In the genomic region with DNA sequence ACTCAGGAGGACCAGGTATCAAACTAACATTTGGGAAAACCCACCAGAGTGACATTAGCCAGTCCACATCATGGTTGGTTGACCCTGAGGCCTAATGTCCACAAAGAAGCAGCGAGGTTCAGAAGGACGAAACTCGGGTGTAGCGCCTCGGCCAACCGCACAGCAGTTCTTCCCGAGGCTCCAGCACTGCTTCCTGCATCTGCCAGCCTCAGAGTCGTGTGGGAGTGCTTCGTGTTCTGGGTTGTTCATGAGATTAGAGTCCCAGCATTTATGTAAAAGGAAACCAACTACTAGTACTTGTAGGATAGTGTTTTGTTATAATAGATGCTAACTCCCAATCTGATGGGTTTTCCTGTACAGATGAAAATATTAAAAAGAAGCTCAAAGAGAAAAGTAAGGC, we compare ENCODE assay signal across 21 mouse cellular contexts. TPM values are rescaled to one million over a fixed set of nuclear protein-coding genes. Genes with fewer than 3 reads are reported as not detected.
DNase-seq lines count a peak whose midpoint lies in the region; ATAC-seq lines count a peak whose summit lies in the region.
"Had no signal": no experiment of that assay in that cellular context is flagged by ENCODE, and none has a peak within 500 bp of the region (broad histone marks: within the 10 kb centered on the region; RNA-seq: fewer than 3 reads in every experiment).

No protein-coding gene starts in this region.

- ATAC-seq in frontal cortex, adult (ENCODE audit: low TSS enrichment): peak; percentile 93
- ATAC-seq: CD4-positive, CD25-positive, alpha-beta regulatory T cell, adult 4 months; forebrain, embryonic 16.5 days; hindbrain, embryonic 16.5 days had no signal

- no peak for DNase-seq in frontal cortex, postnatal 10 days (ENCODE audit: low spot score in 2 of 2)
- peak; percentile 37 to 70 for DNase-seq in left cerebral cortex, adult 18-20 months (ENCODE audit: low spot score in 2 of 2)
- DNase-seq in left cerebral cortex, postnatal 10 days (ENCODE audit: extremely low spot score in 1 of 2, low spot score in 2 of 2): no peak
- peak; percentile 69 for DNase-seq in right cerebral cortex, adult 18-20 months
- no peak for DNase-seq in right cerebral cortex, postnatal 25 days
- no peak for DNase-seq in spleen, adult 18-20 months
- DNase-seq: adrenal gland, adult 8-10 months; B cell, adult 2 months; cerebellum, adult 11-12 months; cerebellum, adult 9-10 months; cerebellum, postnatal 25 days; gastrocnemius, postnatal 10 days; heart, adult 18-20 months; heart, postnatal 10 days; heart, postnatal 4 days had no signal

- intact Hi-C loops in left cerebral cortex, postnatal 10 days (cut with DNase I): no loop called here

RNA-seq across cellular contexts. Expression of a gene that starts 33.1 kb away (rescaled TPM):
- total RNA-seq in left cerebral cortex, adult 18-20 months (2021): 1 to 10 TPM; 1.4 to 2.6 TPM
- total RNA-seq in left cerebral cortex, postnatal 10 days (2021): 1 to 10 TPM; 2.9 TPM

RNA-seq across cellular contexts. Expression of a gene that starts 43.3 kb away (rescaled TPM):
- total RNA-seq in left cerebral cortex, adult 18-20 months (2021): 10 to 100 TPM; 45.3 to 48.1 TPM
- total RNA-seq in left cerebral cortex, postnatal 10 days (2021): 10 to 100 TPM; 48.0 to 49.7 TPM

RNA-seq across cellular contexts. Expression of a gene that starts 45.1 kb away (rescaled TPM):
- total RNA-seq in left cerebral cortex, adult 18-20 months (2021): not detected
- not detected for total RNA-seq in left cerebral cortex, postnatal 10 days (2021)
- total RNA-seq: adrenal gland, adult 8-10 months; adrenal gland, postnatal 4 days; gastrocnemius, postnatal 10 days; gastrocnemius, postnatal 4 days; heart, adult 18-20 months; heart, postnatal 10 days; heart, postnatal 4 days had no signal

Comparison
In these comparisons a context has a peak if more than half of its experiments do, and no peak if none do; other contexts are left out.
1. DNase-seq: peak in left cerebral cortex, adult 18-20 months (2 of 2) and right cerebral cortex, adult 18-20 months (single experiment); none in frontal cortex, postnatal 10 days (0 of 2), left cerebral cortex, postnatal 10 days (0 of 2), right cerebral cortex, postnatal 25 days (single experiment) and spleen, adult 18-20 months (0 of 2).